Mouse (Mus musculus) left cerebral cortex, adult 18-20 months (tissue): ENCODE data around the gene Tnrc6a. TPM values are rescaled to one million over a fixed set of nuclear protein-coding genes. Genes with fewer than 3 reads are reported as not detected.

Source experiments
- DNase-seq, 2 experiments: peaks; one replicate each; pipeline ENCODE4 v3.0.0; 2021 to 2022; ENCODE audit warnings: low spot score in 2 of 2, mixed read lengths in 1 of 2
- total RNA-seq, 2 experiments: library from RNA; stranded (reverse); gene quantifications; 2 replicates each; pipeline ENCODE4 v1.2.3; 2021

Gene Tnrc6a
- total RNA-seq, 2 experiments from 2014 or later = 51.5 to 52.9 TPM

DNA sequence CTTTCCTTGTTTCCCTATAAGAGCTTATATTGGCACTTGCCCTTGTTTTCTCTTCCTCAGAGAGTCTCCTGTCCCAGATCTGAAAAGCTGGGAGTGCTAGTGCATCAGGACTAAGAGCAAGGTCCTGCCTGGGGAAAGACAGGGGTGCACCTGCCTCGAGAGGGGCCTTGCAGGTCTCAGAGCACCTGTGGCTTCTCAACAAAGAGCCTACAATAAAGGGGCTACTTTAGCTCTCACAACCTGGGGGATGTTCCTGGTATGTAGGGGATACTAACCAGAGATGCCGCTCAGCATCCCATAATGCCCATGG is 96.9 kb downstream of the Tnrc6a start:
- DNase-seq = no peak

DNA sequence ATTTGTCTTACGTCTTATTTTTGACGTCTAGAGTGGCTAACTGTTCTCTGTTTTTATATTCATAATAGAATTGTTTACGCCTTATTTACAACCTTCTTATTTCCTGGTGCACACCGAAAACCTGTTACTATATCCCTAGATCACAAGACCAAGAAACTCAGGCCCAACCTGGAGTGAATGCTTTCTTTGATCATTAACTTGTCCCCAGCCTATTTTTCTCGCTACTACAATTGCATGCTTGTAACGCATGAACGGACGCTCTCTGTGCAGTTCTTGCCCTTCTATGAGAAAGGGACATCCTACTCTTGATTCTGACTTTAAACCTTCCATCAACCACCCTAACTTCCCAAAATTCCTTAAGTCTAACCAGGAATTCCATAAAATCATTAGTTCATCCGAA is 100.4 kb downstream of the Tnrc6a start:
- no peak for DNase-seq

GRCm38 (mm10) chr7:123225159-123225558 is 101.5 kb downstream of the Tnrc6a start:
- no peak for DNase-seq

DNA sequence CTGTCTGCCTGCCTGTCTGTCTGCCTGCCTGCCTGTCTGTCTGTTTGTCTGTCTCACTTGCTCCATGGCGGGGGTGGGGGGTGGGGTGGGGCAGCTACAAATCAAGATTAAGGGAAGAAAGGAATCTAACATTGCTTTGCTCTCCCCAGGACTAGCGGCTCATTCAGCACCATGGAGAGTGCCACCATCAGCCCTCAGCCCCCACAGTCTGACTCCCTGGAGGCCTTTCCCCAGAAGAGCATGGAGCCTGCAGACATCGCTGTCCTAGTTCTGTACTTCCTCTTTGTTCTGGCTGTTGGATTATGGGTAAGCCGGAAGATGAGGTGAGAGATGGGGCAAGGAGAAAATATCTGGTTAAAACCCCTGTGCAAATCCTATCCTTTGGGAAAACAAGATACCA is 111.8 kb downstream of the Tnrc6a start:
- no peak for DNase-seq

DNA sequence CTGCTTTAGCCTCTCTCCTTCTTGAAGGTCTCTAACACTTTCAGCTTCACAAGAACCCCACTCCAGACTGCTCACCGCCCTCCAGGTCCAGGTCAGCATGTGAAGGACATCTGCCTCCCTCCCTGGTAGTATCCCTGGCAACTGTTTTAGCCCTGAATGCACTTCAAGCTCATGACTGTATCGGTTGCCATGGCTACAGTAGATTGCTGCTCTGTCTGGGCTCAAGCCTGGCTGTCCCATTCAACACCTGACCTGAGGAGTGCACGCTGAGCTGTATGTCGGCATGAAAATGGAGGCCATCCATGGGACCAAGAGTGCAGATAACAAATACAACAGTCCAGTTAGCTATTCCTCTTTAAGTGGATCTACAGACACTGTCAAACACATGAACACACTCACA is 114.9 kb downstream of the Tnrc6a start:
- no peak for DNase-seq

GRCm38 (mm10) chr7:123240064-123240463 is 116.4 kb downstream of the Tnrc6a start:
- DNase-seq = no peak

GRCm38 (mm10) chr7:123242241-123242640 is 118.6 kb downstream of the Tnrc6a start:
- no peak for DNase-seq

- DNase-seq = no peak
Observed at GRCm38 (mm10) chr7:123244833-123245232, 121.1 kb downstream of the Tnrc6a start.

Other genes with a start within 250 kb of the Tnrc6a start
- gene Rbbp6, start 158.2 kb upstream of the Tnrc6a start, total RNA-seq = 10 to 100 TPM; 64.7 to 67.6 TPM
- gene Slc5a11, start 90.9 kb downstream of the Tnrc6a start, total RNA-seq = under 1 TPM; 0.26 to 0.47 TPM
- 10 to 100 TPM; 86.8 to 87.7 TPM for gene Lcmt1, start 245.9 kb downstream of the Tnrc6a start, total RNA-seq
- gene Arhgap17, start 246.0 kb downstream of the Tnrc6a start, total RNA-seq = 10 to 100 TPM; 18.9 to 20.5 TPM